Mouse (Mus musculus): ENCODE results near the gene Cebpe.

Gene Cebpe

GRCm38 (mm10) chr14:54721711-54722110 is 9.7 kb upstream of the Cebpe start:
- in situ Hi-C loops (cut with MboI, MseI) = no loop called here

DNA sequence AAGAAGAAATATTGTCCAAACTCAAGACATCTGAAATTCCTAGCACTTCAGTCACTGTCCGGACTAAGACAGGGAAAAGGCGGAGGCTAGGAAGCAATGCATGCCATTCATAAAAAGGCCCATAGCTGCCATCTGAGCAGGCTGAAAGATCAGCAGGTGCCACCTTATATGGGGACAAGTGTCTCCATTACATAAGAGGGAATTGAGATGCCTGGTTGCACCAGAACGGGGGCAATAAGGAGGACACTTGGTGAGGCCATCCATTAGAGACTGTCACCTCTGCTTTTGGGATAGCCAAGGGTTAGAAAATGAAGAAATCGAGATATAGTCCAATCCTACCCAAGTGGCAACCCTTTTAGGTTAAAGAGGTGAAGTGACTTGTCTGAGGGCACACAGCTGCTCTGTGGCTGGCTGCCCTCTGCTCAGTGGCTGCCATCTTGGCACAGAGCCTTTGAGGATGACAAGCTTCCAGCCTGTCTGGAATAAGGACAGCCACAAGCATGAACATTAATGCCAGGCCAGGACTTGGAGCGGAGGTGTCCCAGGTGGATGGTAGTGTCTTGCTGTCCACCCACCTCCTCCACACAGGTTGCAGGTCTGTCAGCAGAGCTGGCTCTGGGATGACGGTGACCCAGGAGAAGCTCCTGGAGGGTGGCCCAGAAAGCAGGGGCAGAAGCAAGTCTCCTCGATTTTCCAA is 8.8 kb upstream of the Cebpe start:
- in situ Hi-C loops (cut with MboI, MseI) = no loop called here

DNA sequence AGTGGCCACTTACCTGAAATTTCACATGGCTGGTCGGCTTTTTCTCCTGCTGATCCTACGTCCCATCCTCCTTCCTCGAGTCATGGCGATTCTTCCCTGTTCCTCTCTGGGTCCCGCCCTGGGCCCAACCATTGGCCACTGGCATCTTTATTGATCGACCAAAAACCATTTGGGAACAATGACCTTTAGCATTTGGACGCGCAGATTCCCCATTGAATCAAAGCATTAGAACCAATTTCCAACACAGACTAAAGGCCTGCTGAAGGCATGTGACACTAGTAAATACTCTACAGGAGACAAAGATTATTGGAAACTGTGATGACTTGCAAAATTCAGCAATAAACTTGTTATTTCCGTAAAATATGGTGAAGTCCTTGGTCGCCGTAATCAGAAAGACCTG is 8.1 kb upstream of the Cebpe start:
- in situ Hi-C loops (cut with MboI, MseI) = no loop called here

DNA sequence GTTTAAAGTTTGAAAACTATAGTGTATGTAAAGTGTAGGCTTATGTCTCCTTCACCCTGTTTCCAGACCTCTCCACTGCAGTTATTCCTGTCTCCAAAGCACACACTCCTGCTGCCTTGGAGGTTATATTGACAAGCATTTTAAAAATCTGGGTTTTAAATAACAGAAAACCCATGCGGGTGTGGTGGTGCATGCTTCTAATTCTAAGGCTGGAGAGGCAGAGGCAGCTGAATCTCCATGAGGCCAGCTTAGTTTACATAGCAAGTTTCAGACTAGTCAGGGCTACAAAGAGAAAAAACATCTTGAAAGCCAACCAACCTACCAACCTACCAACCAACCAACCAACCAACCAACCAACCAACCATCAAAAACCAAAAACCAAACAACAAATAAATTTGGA is 3.4 kb upstream of the Cebpe start:
- in situ Hi-C loops (cut with MboI, MseI) = no loop called here

DNA sequence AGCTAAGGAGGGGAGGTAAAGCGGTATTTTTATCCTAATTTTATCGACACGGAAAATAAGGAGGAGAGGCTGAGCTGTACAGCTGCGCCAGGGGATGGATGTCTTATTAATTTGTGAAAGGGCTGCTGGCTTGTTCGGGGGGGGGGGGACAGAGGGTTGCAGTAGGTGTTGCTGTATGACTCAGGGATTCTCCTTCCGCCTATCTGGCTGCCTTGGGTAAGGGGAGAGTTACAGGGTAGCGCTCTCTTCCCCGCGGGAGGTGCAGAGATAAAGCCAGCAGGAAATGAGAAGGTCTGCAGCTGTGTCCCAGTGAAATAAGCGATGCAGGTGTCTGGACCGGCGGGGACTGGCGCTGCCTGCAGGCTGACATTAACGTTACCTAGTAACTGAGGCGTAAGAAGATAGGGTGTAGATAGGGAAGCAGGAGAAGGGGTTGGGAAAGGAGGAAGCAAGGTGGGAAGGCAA is 2.7 kb upstream of the Cebpe start:
- in situ Hi-C loops (cut with MboI, MseI) = loop anchor here (5.0 kb wide), 1 partner anchor 73 kb away; no protein-coding TSS in a partner anchor

DNA sequence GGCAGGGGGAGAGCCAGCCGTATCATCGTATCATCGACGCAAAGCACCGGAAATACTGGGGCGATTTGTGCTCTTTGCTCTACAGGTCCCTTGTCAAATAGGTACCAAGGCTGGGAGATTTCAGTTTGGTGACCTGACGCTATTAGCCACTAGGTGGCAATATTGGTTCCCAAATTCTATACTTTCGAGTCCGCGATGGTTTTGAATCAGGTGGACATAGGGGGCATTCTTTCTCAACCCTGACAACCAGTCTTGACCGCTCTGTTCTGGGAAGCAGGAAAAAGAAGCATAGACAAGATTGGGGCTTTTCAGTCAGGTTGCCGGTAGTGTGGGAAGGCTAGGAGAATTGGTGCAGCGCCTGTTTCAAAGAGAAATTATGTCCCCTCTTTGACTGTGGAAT is 2.1 kb upstream of the Cebpe start:
- in situ Hi-C loops (cut with MboI, MseI) = loop anchor here (5.0 kb wide), 1 partner anchor 73 kb away; no protein-coding TSS in a partner anchor

DNA sequence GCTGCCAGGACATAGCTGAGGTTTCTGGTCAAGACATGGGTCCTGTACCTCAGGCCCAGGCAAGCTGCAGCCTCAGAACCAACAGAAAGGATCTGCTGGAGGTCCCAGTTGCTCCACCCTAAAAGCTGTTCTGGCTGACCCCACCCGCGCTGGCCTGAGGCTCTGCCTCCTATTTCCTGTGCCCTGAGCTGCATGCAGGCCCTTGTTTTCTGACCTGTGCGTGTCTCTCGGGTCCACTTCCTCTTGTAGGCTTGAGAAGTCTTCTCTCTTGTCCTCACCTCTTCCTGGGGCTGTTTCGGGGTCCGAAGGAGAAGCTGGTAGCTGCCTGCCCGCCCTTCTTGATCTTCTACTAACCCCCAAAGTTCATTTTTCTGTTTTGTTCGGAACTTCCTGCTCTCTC is 887 bp upstream of the Cebpe start:
- in situ Hi-C loops (cut with MboI, MseI) = loop anchor here (5.0 kb wide), 1 partner anchor 74 kb away; no protein-coding TSS in a partner anchor

DNA sequence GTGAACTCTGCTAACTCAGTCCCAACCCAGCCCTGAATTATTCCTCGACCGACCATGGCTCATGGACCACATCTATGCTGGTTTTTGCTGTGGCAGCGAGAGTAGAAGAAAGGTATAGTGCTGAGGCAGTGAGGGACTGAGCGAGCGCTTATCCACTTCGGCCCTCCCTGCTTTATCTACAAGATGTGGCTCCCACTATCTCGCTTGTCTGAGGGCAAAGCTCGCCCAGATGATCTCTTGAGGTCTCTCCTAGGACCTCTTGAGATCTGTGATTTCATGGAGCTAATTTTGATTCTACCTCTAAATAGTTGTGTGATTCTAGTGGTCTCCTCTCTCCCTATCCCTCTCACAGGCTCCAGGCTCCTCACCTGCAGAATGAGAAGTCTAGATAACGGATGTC is 2.9 kb downstream of the Cebpe start:
- in situ Hi-C loops (cut with MboI, MseI) = no loop called here

DNA sequence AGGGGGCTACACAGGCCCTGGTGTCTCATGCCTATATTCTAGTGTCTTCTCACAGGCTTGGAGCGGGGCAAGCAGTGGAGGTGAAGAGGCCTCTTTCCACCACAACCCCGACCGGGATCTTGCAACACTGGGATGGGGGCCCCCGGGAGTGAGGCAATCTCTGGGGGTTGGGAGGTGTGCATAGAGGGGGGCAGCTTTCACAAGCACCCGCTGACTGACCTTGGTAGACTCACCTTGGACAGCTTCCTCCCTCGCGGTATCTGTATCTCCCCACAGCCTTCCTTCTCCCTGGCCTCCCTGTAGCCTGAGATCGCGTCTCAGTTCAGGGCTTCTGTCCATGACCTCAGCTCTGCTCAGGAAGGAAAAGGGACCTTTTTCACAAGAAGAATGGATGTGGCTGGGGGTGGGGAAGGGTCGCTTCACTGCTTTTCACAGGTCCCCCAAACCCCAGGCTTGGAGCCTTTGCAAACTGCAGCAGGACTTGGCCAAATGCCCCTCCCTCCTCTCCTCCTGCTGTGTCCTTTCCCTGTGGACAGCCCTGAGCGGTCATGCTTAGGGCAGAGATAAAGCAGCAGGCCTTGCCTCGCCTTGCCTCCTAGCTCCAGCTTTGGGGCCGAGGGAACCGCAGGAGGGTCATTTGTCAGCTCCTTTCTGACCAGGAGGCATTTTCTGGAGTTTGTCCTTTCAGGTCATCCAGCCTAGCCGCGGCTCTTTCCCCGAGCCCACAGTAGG is 5.2 kb downstream of the Cebpe start:
- in situ Hi-C loops (cut with MboI, MseI) = no loop called here

GRCm38 (mm10) chr14:54705844-54706243 is 6.1 kb downstream of the Cebpe start:
- in situ Hi-C loops (cut with MboI, MseI) = no loop called here

GRCm38 (mm10) chr14:54703207-54703606 is 8.8 kb downstream of the Cebpe start:
- in situ Hi-C loops (cut with MboI, MseI) = no loop called here

DNA sequence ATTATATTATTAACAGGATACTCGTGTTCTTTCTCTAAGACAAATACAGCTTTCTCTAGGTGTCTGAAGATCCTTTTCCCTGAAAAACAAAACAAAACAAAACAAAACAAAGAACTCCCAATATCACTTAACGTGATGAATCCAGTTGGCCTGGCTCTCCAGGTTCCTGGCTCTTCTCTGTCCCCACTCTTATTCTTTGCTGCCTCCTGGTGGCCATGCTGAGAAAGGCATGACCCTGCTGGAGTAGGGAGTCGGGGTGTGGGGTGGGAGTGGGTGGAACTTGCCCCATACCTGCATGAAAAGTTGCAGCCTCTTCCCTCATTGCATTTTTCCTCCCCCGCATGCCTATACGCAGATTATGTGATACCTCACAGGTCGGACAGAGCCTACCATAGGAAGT is 10.7 kb downstream of the Cebpe start:
- in situ Hi-C loops (cut with MboI, MseI) = no loop called here

- in situ Hi-C loops (cut with MboI, MseI) = no loop called here
These were observed 12.4 kb downstream of the Cebpe start for GRCm38 (mm10) chr14:54699586-54699985.

DNA sequence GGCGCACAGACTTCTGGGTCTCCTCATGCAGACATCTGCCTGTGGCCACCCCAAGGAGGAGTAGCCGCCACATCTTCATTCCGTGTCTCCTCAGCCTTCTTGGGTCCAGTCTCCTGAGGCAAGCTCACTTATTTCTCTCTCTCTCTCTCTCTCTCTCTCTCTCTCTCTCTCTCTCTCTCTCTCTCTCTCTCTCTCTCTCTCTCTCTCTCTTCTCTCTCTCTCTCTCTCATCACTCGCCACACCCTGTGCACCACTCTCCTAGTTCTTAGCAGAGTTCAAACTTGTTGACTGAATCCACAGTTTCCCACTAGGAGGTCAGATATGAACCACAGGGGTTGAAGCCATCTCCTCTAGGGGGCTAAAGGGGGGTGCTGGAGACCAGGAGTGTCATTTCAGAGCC is 13.2 kb downstream of the Cebpe start, which contains the start of gene Gm29776:
Gm29776 (minus strand) TSS at position 101 of the 400 bp plus-strand sequence.
- in situ Hi-C loops (cut with MboI, MseI) = no loop called here

- in situ Hi-C loops (cut with MboI, MseI) = no loop called here
These were observed 15.2 kb downstream of the Cebpe start for GRCm38 (mm10) chr14:54696752-54697151.

- in situ Hi-C loops (cut with MboI, MseI) = no loop called here
These were observed 16.9 kb downstream of the Cebpe start for GRCm38 (mm10) chr14:54695042-54695441.

DNA sequence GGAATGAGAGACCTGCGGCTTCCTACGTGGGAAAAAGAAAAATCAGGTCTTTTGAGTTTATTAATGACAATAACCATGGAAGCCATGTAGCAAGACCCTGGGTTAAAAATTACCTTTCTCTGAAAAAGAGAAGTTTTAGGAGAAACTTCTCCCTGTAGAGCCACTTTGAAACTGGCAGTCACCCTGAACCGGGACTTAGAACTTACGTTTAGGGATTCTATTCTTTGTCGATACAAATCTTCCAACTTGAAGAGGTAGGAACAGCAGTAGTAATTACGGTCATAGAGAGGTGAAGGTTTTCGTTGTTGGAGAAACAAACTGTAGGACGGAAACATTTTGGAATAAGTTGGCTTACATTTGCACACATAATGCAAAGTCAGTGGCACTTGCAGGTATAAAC is 24.7 kb downstream of the Cebpe start:
- in situ Hi-C loops (cut with MboI, MseI) = no loop called here

DNA sequence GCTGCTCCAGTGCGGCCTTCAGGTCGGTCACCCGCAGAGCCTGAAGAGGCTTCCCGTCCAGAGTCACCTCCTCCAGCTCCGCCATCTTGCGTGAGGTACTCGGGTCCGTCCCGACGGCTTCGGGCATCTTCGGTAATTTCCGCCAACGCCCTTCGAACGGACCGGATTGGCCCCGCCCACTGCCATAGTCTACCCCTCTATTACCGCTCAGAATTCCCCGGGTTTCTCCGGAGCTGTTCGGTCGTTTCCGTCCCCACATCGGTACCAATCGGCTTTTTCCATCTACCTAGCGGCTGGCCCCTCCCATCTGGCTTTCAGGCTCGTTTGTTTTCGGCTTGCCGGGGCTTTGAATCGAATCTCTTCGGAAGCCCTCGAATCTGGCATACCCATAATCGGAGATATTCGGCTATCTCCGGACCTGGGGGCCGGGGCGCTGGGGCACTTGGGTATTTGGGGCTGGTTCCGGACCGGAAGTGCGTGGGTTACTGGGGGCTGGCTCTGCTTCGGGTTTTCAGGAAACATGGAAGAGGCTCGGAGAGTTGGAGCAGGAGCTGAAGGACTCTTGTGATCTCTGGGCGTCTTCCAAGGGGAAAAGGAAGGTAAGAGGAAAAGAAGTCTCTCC is 25.3 kb downstream of the Cebpe start, which contains the start of gene Acin1:
Acin1 (minus strand) TSS at position 410 of the 622 bp plus-strand sequence.
- in situ Hi-C loops (cut with MboI, MseI) = no loop called here

DNA sequence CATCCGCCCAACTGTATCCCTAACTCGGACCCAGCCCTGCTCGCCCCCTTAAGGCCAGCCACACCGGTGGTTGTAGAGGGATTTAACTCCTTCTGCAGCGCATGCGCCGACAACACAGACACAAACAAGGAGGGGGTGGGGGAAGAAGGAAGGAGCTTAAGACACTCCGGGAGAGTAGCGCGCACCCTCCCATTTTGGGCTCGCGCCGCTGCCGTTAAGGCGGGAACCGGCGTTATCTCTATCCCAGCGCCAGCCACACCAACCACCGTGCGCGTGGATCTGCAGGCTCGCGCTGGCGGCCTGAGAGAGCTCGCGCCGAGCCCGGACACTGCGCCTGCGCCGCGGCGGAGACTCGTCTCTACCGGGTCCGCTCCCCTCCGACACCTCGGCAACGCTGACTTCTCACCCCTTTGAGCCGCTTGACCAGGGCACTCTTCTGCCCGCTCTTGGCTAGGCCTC is 25.9 kb downstream of the Cebpe start, which contains the start of gene 1700123O20Rik:
1700123O20Rik (plus strand) TSS at position 154 of the 459 bp plus-strand sequence.
- in situ Hi-C loops (cut with MboI, MseI) = no loop called here

- in situ Hi-C loops (cut with MboI, MseI) = no loop called here
These were observed 26.5 kb downstream of the Cebpe start for GRCm38 (mm10) chr14:54685471-54685870.

DNA sequence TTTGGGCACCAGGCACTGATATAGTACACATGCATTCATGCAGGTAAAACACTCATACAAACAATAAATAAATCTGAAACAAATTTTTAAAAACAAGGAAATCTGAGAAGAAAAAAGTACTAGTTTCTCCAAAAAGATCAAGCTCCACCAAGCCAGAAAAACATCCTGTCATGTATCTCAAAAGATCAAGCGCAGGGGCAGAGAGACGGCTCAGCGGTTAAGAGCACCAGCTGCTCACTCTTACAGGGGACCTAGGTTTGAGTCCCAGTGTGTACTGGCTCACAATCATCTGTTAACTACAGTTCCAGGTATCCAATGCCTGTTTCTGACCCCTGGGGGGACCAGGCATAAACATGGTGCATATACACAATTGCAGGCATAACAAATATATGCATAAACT is 29.6 kb downstream of the Cebpe start:
- in situ Hi-C loops (cut with MboI, MseI) = no loop called here

DNA sequence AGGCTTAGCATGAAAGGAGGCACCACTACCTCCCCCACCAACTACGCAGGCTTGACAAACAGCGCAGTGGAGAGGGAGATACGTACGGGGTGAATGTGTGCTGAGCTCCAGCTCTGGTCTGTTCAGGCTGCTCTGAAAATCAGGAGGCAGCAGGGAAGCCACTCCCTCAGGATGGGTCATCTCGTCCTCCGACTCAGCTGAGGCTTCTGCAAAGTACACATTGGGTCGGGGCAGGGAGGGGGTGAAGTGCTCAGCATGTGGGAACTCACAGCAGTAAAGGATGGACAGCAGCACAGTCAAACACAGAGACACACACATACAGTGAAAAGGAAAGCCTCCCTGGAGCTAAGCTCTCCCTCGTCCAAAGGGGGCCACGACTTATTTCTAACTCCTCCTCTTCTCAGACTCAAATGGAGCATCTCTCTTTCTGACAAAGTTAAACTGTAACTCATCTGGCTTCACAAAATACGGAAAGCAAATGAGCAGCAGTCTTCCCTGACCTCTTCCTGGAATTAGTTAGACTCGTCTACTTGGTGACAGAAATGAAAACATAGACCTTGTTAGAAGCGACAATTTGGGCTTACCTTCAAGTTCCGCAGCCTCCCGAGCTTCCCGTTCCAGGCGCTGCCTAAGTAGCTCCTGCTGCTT is 33.2 kb downstream of the Cebpe start:
- in situ Hi-C loops (cut with MboI, MseI) = no loop called here

Measured in T-helper 1 cell (primary cell).